Mouse (Mus musculus): ENCODE measurements around the gene Flnb.

The Flnb gene

GRCm38 (mm10) chr14:7943101-7943800 is 125.5 kb downstream of the Flnb start:
- in situ Hi-C loops (cut with MboI, MseI), result loop anchor here (5.0 kb wide), 1 partner anchor 121 kb away; no protein-coding TSS in a partner anchor

- in situ Hi-C loops (cut with MboI, MseI), result loop anchor here (5.0 kb wide), 1 partner anchor 121 kb away; no protein-coding TSS in a partner anchor
These were observed 126.0 kb downstream of the Flnb start for GRCm38 (mm10) chr14:7943801-7944135.

- in situ Hi-C loops (cut with MboI, MseI), result loop anchor here (5.0 kb wide), 1 partner anchor 122 kb away; no protein-coding TSS in a partner anchor
These were observed 126.7 kb downstream of the Flnb start for GRCm38 (mm10) chr14:7944349-7945039.

- in situ Hi-C loops (cut with MboI, MseI), result no loop called here
These were observed 127.5 kb downstream of the Flnb start for GRCm38 (mm10) chr14:7945261-7945660.

- in situ Hi-C loops (cut with MboI, MseI), result no loop called here
These were observed 133.5 kb downstream of the Flnb start for GRCm38 (mm10) chr14:7951234-7951633.

- in situ Hi-C loops (cut with MboI, MseI), result no loop called here
These were observed 135.0 kb downstream of the Flnb start for GRCm38 (mm10) chr14:7952610-7953254.

GRCm38 (mm10) chr14:7954071-7954471 is 136.3 kb downstream of the Flnb start:
- in situ Hi-C loops (cut with MboI, MseI), result no loop called here

- in situ Hi-C loops (cut with MboI, MseI), result no loop called here
These were observed 138.7 kb downstream of the Flnb start for GRCm38 (mm10) chr14:7956427-7956826.

GRCm38 (mm10) chr14:7957049-7957448 is 139.3 kb downstream of the Flnb start, which contains the start of gene Gm45521:
Gm45521 (plus strand) TSS chr14:7957288.
- in situ Hi-C loops (cut with MboI, MseI), result no loop called here

- in situ Hi-C loops (cut with MboI, MseI), result loop anchor here (5.0 to 10.0 kb wide), 3 partner anchors 37 to 146 kb away; partner anchors contain the start of gene Flnb
These were observed 142.9 kb downstream of the Flnb start for GRCm38 (mm10) chr14:7960616-7961015.

- in situ Hi-C loops (cut with MboI, MseI), result loop anchor here (5.0 to 10.0 kb wide), 3 partner anchors 36 to 147 kb away; partner anchors contain the start of gene Flnb
These were observed 144.0 kb downstream of the Flnb start for GRCm38 (mm10) chr14:7961714-7962113.

- in situ Hi-C loops (cut with MboI, MseI), result loop anchor here (5.0 to 10.0 kb wide), 3 partner anchors 35 to 148 kb away; partner anchors contain the start of gene Flnb
These were observed 144.9 kb downstream of the Flnb start for GRCm38 (mm10) chr14:7962626-7963025.

- in situ Hi-C loops (cut with MboI, MseI), result loop anchor here (5.0 to 10.0 kb wide), 3 partner anchors 34 to 148 kb away; partner anchors contain the start of gene Flnb
These were observed 145.4 kb downstream of the Flnb start for GRCm38 (mm10) chr14:7963160-7963559.

- in situ Hi-C loops (cut with MboI, MseI), result loop anchor here (5.0 to 10.0 kb wide), 3 partner anchors 33 to 150 kb away; partner anchors contain the start of gene Flnb
These were observed 146.6 kb downstream of the Flnb start for GRCm38 (mm10) chr14:7964219-7964889.

- in situ Hi-C loops (cut with MboI, MseI), result no loop called here
These were observed 154.2 kb downstream of the Flnb start for GRCm38 (mm10) chr14:7971889-7972493.

- in situ Hi-C loops (cut with MboI, MseI), result no loop called here
These were observed 156.9 kb downstream of the Flnb start for GRCm38 (mm10) chr14:7974643-7975042.

GRCm38 (mm10) chr14:7975177-7975576 is 157.4 kb downstream of the Flnb start:
- in situ Hi-C loops (cut with MboI, MseI), result no loop called here

- in situ Hi-C loops (cut with MboI, MseI), result no loop called here
These were observed 159.7 kb downstream of the Flnb start for GRCm38 (mm10) chr14:7977471-7977870.

- in situ Hi-C loops (cut with MboI, MseI), result no loop called here
These were observed 160.4 kb downstream of the Flnb start for GRCm38 (mm10) chr14:7978183-7978582.

- in situ Hi-C loops (cut with MboI, MseI), result no loop called here
These were observed 163.5 kb downstream of the Flnb start for GRCm38 (mm10) chr14:7981226-7981625.

- in situ Hi-C loops (cut with MboI, MseI), result no loop called here
These were observed 169.2 kb downstream of the Flnb start for GRCm38 (mm10) chr14:7986913-7987312.

All from T-helper 2 cell (primary cell).